Mouse (Mus musculus) erythroblast, embryonic 14.5 days (primary cell): Measurements from ENCODE around the gene Zranb1. TPM values are rescaled to one million over a fixed set of nuclear protein-coding genes. Genes with fewer than 3 reads are reported as not detected.

Experiments
- H3K27me3 ChIP-seq: 2 replicates; pipeline ENCODE4 v1.6.1; 2012; ENCODE audit warnings: inconsistent platforms; ENCODE audit not compliant: control insufficient read depth
- H3K36me3 ChIP-seq: 2 replicates; pipeline ENCODE4 v1.6.1; 2012; ENCODE audit warnings: mild to moderate bottlenecking, inconsistent platforms; ENCODE audit not compliant: control insufficient read depth
- H3K4me1 ChIP-seq: 2 replicates; pipeline ENCODE4 v1.6.1; 2012; ENCODE audit warnings: inconsistent platforms; ENCODE audit not compliant: control insufficient read depth
- H3K4me3 ChIP-seq: replicated peaks from 2 replicates; pipeline ENCODE3; 2012; ENCODE audit warnings: moderate library complexity, mild to moderate bottlenecking, inconsistent platforms
- H3K9me3 ChIP-seq: 2 replicates; pipeline ENCODE4 v1.6.1; 2012; ENCODE audit warnings: low read length, inconsistent platforms, mixed read lengths; ENCODE audit not compliant: control insufficient read depth
- GATA1 ChIP-seq: IDR thresholded peaks from 2 replicates; pipeline ENCODE4 v1.6.1; 2012; ENCODE audit warnings: low read length, inconsistent platforms, mixed read lengths
- TAL1 ChIP-seq: IDR thresholded peaks from 3 replicates; pipeline ENCODE4 v1.6.1; 2012; ENCODE audit warnings: low read length, inconsistent platforms, mixed read lengths
- polyA plus RNA-seq: library from polyadenylated mRNA; stranded (reverse); fragments of >175 nt; gene quantifications from 2 replicates; pipeline ENCODE4 v1.2.3, GENCODE M21; 2012

Zranb1 gene
- polyA plus RNA-seq, 1 experiment, result 1.3 TPM

DNA sequence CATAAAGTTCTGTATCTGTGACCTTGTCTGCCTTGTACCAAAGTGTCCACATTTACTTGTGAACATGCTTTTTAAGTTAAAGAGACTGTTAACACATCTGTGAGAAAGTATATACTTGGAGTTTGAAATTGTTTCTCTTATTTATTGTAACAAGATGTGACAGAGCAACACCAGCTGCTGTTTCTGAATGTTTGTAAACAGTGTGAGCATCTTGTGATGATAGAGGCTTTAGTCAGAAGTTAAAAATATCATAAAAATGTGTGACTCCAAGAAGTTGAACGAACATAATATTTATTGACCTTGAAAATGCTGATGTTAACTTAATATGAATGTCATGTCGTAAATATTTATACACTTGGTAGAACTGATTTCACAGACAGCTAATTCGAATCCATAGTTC lies 19.7 kb downstream of the Zranb1 start:
- H3K9me3 ChIP-seq, result no peaks in the 10 kb centered on the region
- H3K36me3 ChIP-seq, result peaks cover 13% of the 10 kb centered on the region
- H3K27me3 ChIP-seq, result no peaks in the 10 kb centered on the region
- TF ChIP-seq GATA1, result no peak
- TF ChIP-seq TAL1, result no peak
- H3K4me3 ChIP-seq, result no peak overlapping the region
- no peaks in the 10 kb centered on the region; the same call in 1 of the 2 replicates for H3K4me1 ChIP-seq

DNA sequence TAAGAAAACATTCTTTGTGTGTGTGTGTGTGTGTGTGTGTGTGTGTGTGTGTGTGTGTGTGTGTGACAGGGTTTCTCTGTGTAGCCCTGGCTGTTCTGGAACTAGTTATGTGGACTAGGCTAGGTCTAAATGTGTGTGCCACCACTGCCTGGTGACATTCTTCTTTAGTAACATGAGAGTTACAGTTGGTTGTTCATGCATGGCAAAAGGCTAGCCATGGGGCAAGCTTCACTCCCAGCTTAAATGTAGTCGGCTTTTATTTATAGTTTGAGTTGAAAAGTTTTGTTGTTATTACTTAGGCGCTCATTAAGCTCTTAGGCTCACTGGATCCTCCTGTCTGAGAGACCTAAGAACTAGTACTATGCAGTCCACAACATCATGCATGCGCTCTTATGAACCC lies 33.5 kb downstream of the Zranb1 start:
- no peaks in the 10 kb centered on the region for H3K27me3 ChIP-seq
- TF ChIP-seq GATA1 (no peak), TAL1 (no peak)
- no peaks in the 10 kb centered on the region for H3K9me3 ChIP-seq
- peaks cover 29% of the 10 kb centered on the region for H3K36me3 ChIP-seq
- H3K4me1 ChIP-seq, result peaks cover 3% of the 10 kb centered on the region
- no peak overlapping the region for H3K4me3 ChIP-seq

DNA sequence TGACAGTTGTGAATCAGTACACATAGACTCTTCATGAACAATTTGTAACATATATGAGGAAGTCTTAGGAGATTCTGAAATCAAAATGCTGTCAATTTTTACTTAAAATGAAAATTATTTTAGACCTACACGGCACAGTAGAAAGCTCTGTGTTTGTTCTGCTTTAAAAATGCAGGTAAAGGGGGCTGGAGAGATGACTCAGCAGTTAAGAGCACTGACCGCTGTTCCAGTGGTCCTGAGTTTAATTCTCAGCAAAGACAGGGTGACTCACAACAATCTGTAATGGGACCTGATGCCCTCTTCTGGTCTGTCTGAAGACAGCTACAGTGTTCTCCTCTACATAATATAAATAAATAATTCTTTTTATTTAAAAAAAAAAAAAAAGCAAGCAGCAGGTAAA lies 34.8 kb downstream of the Zranb1 start:
- no peaks in the 10 kb centered on the region for H3K27me3 ChIP-seq
- TF ChIP-seq GATA1 (no peak), TAL1 (no peak)

DNA sequence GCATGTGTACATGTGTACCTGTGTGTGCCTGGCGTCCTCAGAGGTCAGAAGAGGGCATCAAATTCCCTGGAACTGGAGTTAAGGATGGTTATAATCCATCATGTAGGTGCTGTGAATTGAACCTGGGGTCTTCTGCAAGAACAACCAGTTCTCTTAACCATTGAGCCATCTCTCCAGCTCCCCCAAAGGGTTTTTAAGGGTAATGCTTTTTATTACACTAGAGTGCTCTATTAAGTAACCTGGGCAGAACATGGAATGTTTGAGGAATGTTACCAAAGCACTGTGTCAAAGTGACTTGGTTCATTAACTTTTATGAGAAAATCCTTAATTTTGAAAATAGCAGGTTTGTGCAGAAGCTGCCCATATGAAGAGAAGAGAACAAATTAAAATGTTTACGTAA lies 41.1 kb downstream of the Zranb1 start:
- Histone ChIP-seq H3K4me1 (no peaks in the 10 kb centered on the region), H3K4me3 (no peak overlapping the region), H3K27me3 (no peaks in the 10 kb centered on the region), H3K9me3 (no peaks in the 10 kb centered on the region), H3K36me3 (peaks cover 64% of the 10 kb centered on the region)
- TF ChIP-seq GATA1, result no peak
- TF ChIP-seq TAL1, result no peak

More for the DNA sequence above, 34.8 kb downstream of the Zranb1 start:
- Histone ChIP-seq H3K9me3 (no peaks in the 10 kb centered on the region), H3K4me3 (no peak overlapping the region), H3K36me3 (peaks cover 31% of the 10 kb centered on the region), H3K4me1 (peaks cover 3% of the 10 kb centered on the region)

DNA sequence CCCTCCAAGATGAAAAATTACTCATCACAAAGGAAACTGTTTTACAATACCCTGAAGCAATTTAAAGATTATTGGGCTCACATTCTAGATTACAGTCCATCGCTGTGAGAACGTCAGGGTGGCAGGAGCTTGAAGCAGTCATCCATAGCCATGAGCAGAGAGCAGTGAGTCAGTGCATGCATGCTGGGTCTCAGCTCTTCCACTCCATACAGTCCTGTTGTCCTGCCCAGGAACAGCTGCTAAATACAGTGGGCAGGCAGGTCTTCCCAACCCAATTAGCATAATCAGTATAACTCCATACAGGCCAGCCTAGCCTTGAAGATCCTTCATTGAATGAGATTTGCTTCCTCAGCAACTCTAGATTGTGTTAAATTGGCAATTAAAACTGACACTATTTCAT lies 45.1 kb downstream of the Zranb1 start:
- Histone ChIP-seq H3K4me1 (peaks cover 6% of the 10 kb centered on the region), H3K27me3 (no peaks in the 10 kb centered on the region), H3K4me3 (no peak overlapping the region), H3K9me3 (no peaks in the 10 kb centered on the region), H3K36me3 (peaks cover 66% of the 10 kb centered on the region)
- TF ChIP-seq TAL1, result no peak
- no peak for TF ChIP-seq GATA1

DNA sequence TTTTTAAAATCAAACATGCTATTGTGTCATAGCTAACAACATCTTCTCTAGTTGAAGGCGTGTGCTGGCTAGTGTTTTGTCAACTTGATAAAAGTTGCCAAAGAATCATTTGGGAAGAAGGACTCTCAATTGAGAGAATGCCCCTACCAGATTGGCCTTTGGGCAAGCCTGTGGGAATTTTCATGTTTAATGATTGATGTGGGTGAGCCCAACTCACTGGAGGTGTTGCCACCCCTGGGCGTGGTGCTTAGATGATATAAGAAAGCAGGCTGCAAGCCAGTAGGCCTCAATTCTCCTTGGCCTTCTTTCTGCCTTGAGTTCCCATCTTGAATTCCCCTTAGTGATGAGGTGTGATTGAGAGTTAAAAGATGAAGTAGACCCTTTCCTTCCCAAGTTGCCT lies 47.0 kb downstream of the Zranb1 start:
- no peak overlapping the region for H3K4me3 ChIP-seq
- no peak for TF ChIP-seq GATA1
- no peak for TF ChIP-seq TAL1
- peaks cover 78% of the 10 kb centered on the region for H3K36me3 ChIP-seq
- no peaks in the 10 kb centered on the region for H3K9me3 ChIP-seq
- H3K4me1 ChIP-seq, result peaks cover 6% of the 10 kb centered on the region
- H3K27me3 ChIP-seq, result no peaks in the 10 kb centered on the region

DNA sequence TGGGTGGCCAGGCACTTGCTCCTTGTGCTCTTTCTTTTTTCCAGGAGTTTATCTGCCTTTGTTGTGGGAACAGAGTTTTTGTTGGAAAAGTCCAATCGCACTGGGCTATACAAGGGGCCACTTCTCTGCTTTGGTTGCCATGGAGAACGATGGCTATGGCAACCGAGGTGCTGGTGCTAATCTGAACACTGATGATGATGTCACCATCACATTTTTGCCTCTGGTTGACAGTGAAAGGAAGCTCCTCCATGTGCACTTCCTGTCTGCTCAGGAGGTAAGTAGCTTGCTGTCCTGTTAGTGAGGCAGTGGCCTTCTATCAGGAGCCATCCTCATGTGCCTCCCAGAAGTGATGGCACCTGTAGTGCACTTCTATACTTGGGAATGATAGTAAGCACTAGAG lies 51.7 kb downstream of the Zranb1 start:
- Histone ChIP-seq H3K27me3 (no peaks in the 10 kb centered on the region), H3K9me3 (no peaks in the 10 kb centered on the region), H3K36me3 (peaks cover 77% of the 10 kb centered on the region), H3K4me1 (peaks cover 6% of the 10 kb centered on the region), H3K4me3 (no peak overlapping the region)
- TF ChIP-seq TAL1, result no peak
- no peak for TF ChIP-seq GATA1

DNA sequence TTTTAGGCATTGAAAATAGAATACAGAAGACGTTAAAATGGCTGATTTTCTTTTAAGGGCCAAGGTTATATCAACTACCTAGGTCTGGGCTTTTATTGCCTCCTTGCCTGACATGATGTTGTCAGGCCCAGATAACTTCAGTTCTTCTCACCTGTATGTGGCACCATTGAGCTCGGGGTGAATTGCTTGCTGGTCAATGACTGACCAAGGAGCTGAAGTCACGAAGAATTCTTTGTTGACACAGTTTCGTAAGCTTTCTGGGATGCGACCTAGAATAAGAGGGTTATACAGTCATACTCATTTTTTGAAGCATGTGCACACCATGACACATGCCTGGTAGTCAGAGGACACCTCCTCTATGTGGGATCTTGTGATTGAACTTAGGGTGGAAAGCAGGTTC lies 58.9 kb downstream of the Zranb1 start:
- no peak overlapping the region for H3K4me3 ChIP-seq
- no peaks in the 10 kb centered on the region for H3K9me3 ChIP-seq
- peaks cover 31% of the 10 kb centered on the region for H3K36me3 ChIP-seq
- no peaks in the 10 kb centered on the region; the same call in 1 of the 2 replicates for H3K4me1 ChIP-seq
- no peak for TF ChIP-seq TAL1
- TF ChIP-seq GATA1, result no peak
- H3K27me3 ChIP-seq, result no peaks in the 10 kb centered on the region

DNA sequence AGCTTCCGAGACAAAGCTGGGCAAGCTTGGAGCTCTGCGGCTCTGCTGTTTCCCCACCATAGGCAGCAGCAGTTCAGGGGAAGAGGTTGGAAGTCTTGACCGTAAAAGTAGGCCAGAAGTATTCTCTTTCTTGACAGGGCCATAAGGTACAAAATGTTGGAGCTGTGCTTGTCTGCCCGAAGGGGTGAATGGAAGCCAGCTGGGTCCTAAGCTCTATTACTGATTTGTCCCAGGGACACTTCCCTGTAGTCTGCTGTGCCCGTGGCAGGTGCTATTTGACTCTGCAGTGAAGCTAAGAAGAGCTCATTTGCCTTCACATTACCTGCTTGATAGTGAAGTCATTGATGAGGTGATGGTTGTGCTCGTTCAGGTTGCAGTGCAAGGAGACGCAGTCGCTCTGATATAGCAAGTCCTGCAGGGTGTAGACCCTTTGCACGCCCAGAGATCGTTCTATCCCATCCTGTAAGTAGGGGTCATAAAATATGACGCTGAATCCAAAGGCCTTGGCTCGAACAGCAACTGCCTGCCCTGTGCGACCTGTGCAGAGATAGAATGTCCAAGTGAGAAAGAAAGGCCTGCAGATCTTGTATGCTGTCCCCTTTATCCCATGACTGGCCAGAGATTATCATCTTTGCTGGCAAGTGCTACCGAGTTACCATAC lies 60.4 kb downstream of the Zranb1 start:
- Histone ChIP-seq H3K36me3 (peaks cover 16% of the 10 kb centered on the region), H3K27me3 (no peaks in the 10 kb centered on the region), H3K9me3 (no peaks in the 10 kb centered on the region), H3K4me3 (no peak overlapping the region), H3K4me1 (no peaks in the 10 kb centered on the region; the same call in 1 of the 2 replicates)
- TF ChIP-seq TAL1, result no peak
- TF ChIP-seq GATA1, result no peak

DNA sequence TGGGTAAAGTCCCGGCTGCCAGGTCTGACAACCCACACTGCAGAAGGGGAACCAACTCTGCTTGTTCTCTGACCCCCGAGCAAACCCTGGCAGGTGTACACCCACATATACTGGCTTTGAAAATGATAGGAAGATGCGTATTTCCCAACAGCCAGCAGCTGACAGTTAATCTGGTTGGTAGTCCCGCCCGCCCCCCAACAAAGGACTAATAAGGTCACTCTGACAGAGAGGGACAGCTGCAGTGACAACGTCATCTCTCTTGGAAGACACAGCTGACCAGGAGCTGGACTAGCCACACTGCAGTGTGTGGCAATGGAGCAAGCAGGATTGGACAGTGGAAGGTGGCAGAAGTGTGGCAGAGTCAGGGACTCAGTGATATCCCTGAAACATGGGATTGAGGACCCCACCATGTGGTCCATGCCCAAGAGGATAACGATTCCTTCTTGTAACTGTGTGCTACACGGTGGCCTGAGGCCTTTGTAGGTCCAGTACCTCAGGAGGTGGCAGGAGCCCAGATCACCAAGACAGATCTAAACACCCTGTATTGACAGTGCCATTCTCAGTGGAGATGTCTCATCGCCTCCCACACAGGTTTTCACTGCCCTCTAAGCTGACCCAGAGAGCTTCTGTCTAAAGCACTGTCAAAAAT lies 62.1 kb downstream of the Zranb1 start:
- TF ChIP-seq GATA1 (no peak), TAL1 (no peak)
- Histone ChIP-seq H3K4me1 (no peaks in the 10 kb centered on the region; the same call in 1 of the 2 replicates), H3K9me3 (no peaks in the 10 kb centered on the region), H3K27me3 (no peaks in the 10 kb centered on the region), H3K4me3 (no peak overlapping the region), H3K36me3 (peaks cover 10% of the 10 kb centered on the region)
